Comparison of ENCODE assay signal across 25 mouse cellular contexts in genomic region chr5:75865096-75865495, GRCm38 (mm10).
"Had no signal": no experiment of that assay in that cellular context is flagged by ENCODE, and none has a peak within 500 bp of the region (broad histone marks: within the 10 kb centered on the region; RNA-seq: fewer than 3 reads in every experiment).

No protein-coding gene starts in this region.

- H3K4me1 ChIP-seq: heart, embryonic 13.5 days; heart, embryonic 15.5 days; intestine, embryonic 15.5 days; limb, embryonic 13.5 days; limb, embryonic 15.5 days; liver, embryonic 13.5 days had no signal

- H3K9ac ChIP-seq: heart, embryonic 13.5 days; heart, embryonic 15.5 days; hindbrain, embryonic 12.5 days; hindbrain, embryonic 14.5 days; intestine, embryonic 15.5 days; limb, embryonic 13.5 days; limb, embryonic 15.5 days; liver, embryonic 13.5 days had no signal

- DNase-seq: gastrocnemius, adult 2 months; gastrocnemius, postnatal 10 days; gastrocnemius, postnatal 25 days; heart, adult 2 months; heart, postnatal 4 days; kidney, adult 18-20 months; kidney, adult 8-10 months; kidney, postnatal 10 days; kidney, postnatal 25 days; kidney, postnatal 4 days; liver, embryonic 13.5 days had no signal

- H3K36me3 ChIP-seq: heart, embryonic 13.5 days; heart, embryonic 15.5 days; hindbrain, embryonic 10.5 days; hindbrain, embryonic 12.5 days; intestine, embryonic 15.5 days; limb, embryonic 13.5 days; limb, embryonic 15.5 days; liver, embryonic 13.5 days had no signal

- H3K27me3 ChIP-seq: heart, embryonic 15.5 days; intestine, embryonic 15.5 days; limb, embryonic 13.5 days; limb, embryonic 15.5 days had no signal

- H3K27ac ChIP-seq: gastrocnemius, adult 2 months; heart, adult 2 months; heart, embryonic 13.5 days; heart, embryonic 15.5 days; hindbrain, embryonic 10.5 days; hindbrain, embryonic 12.5 days; hindbrain, embryonic 14.5 days; intestine, embryonic 15.5 days; layer of hippocampus, adult 2 months; left cerebral cortex, adult 2 months; limb, embryonic 13.5 days; limb, embryonic 15.5 days; liver, embryonic 13.5 days had no signal

- H3K9me3 ChIP-seq: heart, embryonic 15.5 days; hindbrain, embryonic 12.5 days; intestine, embryonic 15.5 days; limb, embryonic 13.5 days; limb, embryonic 15.5 days; liver, embryonic 13.5 days had no signal

- H3K4me3 ChIP-seq: gastrocnemius, adult 2 months; heart, adult 2 months; heart, embryonic 13.5 days; heart, embryonic 15.5 days; hindbrain, embryonic 10.5 days; hindbrain, embryonic 12.5 days; intestine, embryonic 15.5 days; layer of hippocampus, adult 2 months; left cerebral cortex, adult 2 months; limb, embryonic 13.5 days; limb, embryonic 15.5 days; liver, embryonic 13.5 days had no signal

- ATAC-seq: hindbrain, embryonic 16.5 days; inflammation-experienced regulatory T-cells, adult 6 months; intestine, embryonic 15.5 days; intestine, postnatal 0 days had no signal

- H3K4me2 ChIP-seq: heart, embryonic 11.5 days; heart, embryonic 13.5 days; heart, embryonic 15.5 days; hindbrain, embryonic 12.5 days; hindbrain, embryonic 14.5 days; intestine, embryonic 15.5 days; limb, embryonic 13.5 days; limb, embryonic 15.5 days; liver, embryonic 13.5 days had no signal
